Mouse (Mus musculus) heart, postnatal 0 days (tissue): ENCODE data around the gene Etv2. TPM values are rescaled to one million over a fixed set of nuclear protein-coding genes. Genes with fewer than 3 reads are reported as not detected.

Experiments used
- ATAC-seq: fragments of 200-750 bp; cut with Nextera tagmentation; 2 replicates; pipeline ENCODE4 v1.8.0; 2017; ENCODE audit warnings: low read depth, moderate number of reproducible peaks, moderate library complexity; ENCODE audit not compliant: insufficient read depth
- DNase-seq: peaks from one replicate; pipeline ENCODE4 v3.0.0-alpha.2; 2016; ENCODE audit warnings: low spot score
- H3K27ac ChIP-seq: fragments of 300-500 bp; sonication (generic); 2 replicates; pipeline ENCODE4 v1.5.1; 2014; ENCODE audit warnings: low read depth, mild to moderate bottlenecking
- H3K27me3 ChIP-seq: fragments of 300-500 bp; sonication (generic); 2 replicates; pipeline ENCODE4 v1.6.1; 2014; ENCODE audit warnings: low read length, mixed read lengths; ENCODE audit not compliant: control insufficient read depth, insufficient read depth
- H3K36me3 ChIP-seq: fragments of 300-500 bp; sonication (generic); replicated peaks from 2 replicates; pipeline ENCODE4 v1.6.1; 2014; ENCODE audit warnings: low read length, mixed read lengths; ENCODE audit not compliant: control insufficient read depth, insufficient read depth
- H3K4me1 ChIP-seq: fragments of 300-500 bp; sonication (generic); 2 replicates; pipeline ENCODE4 v1.6.1; 2014; ENCODE audit warnings: antibody characterized with exemption; ENCODE audit not compliant: control insufficient read depth, insufficient read depth
- H3K4me2 ChIP-seq: fragments of 300-500 bp; sonication (generic); 2 replicates; pipeline ENCODE4 v1.6.1; 2014; ENCODE audit warnings: low read depth, mild to moderate bottlenecking, low read length, moderate library complexity
- H3K4me3 ChIP-seq: fragments of 300-500 bp; sonication (generic); 2 replicates; pipeline ENCODE4 v1.5.1; 2014; ENCODE audit warnings: low read depth, low read length
- H3K9ac ChIP-seq: fragments of 300-500 bp; sonication (generic); replicated peaks from 2 replicates; pipeline ENCODE4 v1.6.1; 2014; ENCODE audit warnings: low read depth, low read length, mixed read lengths
- H3K9me3 ChIP-seq: fragments of 300-500 bp; sonication (generic); replicated peaks from 2 replicates; pipeline ENCODE4 v1.6.1; 2016; ENCODE audit warnings: low read length; ENCODE audit not compliant: control insufficient read depth
- CTCF ChIP-seq: IDR thresholded peaks from 2 replicates; pipeline ENCODE4 v1.5.1; 2016; ENCODE audit warnings: antibody characterized with exemption, control low read depth, low read depth
- EP300 ChIP-seq: IDR thresholded peaks from 2 replicates; pipeline ENCODE4 v1.6.1; 2016; ENCODE audit warnings: antibody characterized with exemption, low read depth
- WGBS: fragments of 180-500 bp; shearing (Covaris S2); extraction: QIAGEN DNeasy Blood & Tissue Kit; methylation state at CpG from one replicate; pipeline ENCODE4 v1.1.7; 2014; 5-methylcytosine and 5-hydroxymethylcytosine counted together
- polyA plus RNA-seq: library from polyadenylated mRNA; unstranded; fragments of >200 nt; fragmentation: Nextera tagmentation; extraction: Ambion mirVana; gene quantifications from 2 replicates; pipeline ENCODE4 v1.2.1, GENCODE M21; 2015
- total RNA-seq: library from RNA; depleted of rRNA; stranded (reverse); fragments of >200 nt; gene quantifications from 2 replicates; pipeline ENCODE4 v1.2.3, GENCODE M21; 2014; ENCODE audit warnings: low replicate concordance

Etv2 gene
- total and polyA plus RNA-seq, 2 experiments from 2014 or later = not detected

- no peak for TF ChIP-seq EP300
- peak; percentile 59 for TF ChIP-seq CTCF
- 21% methylated on average over 14 of the region's 14 CpGs for WGBS
- Histone ChIP-seq H3K27me3 (no peaks in the 10 kb centered on the region), H3K4me1 (peaks cover 8% of the 10 kb centered on the region; the same call in 1 of the 2 replicates), H3K9me3 (no peaks in the 10 kb centered on the region), H3K4me3 (no peak overlapping the region), H3K27ac (no peak overlapping the region), H3K4me2 (no peak overlapping the region), H3K36me3 (peaks cover 29% of the 10 kb centered on the region), H3K9ac (no peak overlapping the region)
- ATAC-seq = peak; percentile 33; the same call in 1 of the 2 replicates
- peak; percentile 40 for DNase-seq
Observed at GRCm38 (mm10) chr7:30613529-30614112, 22.0 kb downstream of the Etv2 start.

GRCm38 (mm10) chr7:30612654-30613402, 22.8 kb downstream of the Etv2 start, which contains the start of gene Upk1a:
TSS of gene Upk1a (minus strand) at chr7:30612847.
- Histone ChIP-seq H3K27me3 (no peaks in the 10 kb centered on the region), H3K36me3 (peaks cover 21% of the 10 kb centered on the region), H3K9ac (no peak within 1 kb of the TSS), H3K4me2 (no peak within 1 kb of the TSS), H3K4me3 (no peak within 1 kb of the TSS), H3K27ac (no peak within 1 kb of the TSS), H3K4me1 (peaks cover 8% of the 10 kb centered on the region; the same call in 1 of the 2 replicates), H3K9me3 (no peaks in the 10 kb centered on the region)
- 78% methylated on average over 8 of the region's 8 CpGs for WGBS
- DNase-seq (no peak), ATAC-seq (no peak)
- no peak for TF ChIP-seq CTCF
- no peak for TF ChIP-seq EP300

GRCm38 (mm10) chr7:30610043-30610442, 25.6 kb downstream of the Etv2 start:
- 29% methylated on average over 7 of the region's 7 CpGs for WGBS
- Histone ChIP-seq H3K9ac (0 out of 2 replicates have a peak overlapping the region, but pooled peaks have one; percentile 16), H3K4me2 (0 out of 2 replicates have a peak overlapping the region, but pooled peaks have one; percentile 11), H3K9me3 (no peaks in the 10 kb centered on the region), H3K27me3 (no peaks in the 10 kb centered on the region), H3K36me3 (no peaks in the 10 kb centered on the region), H3K4me1 (peaks cover 8% of the 10 kb centered on the region; the same call in 1 of the 2 replicates), H3K27ac (peak overlapping the region; percentile 71), H3K4me3 (no peak overlapping the region)
- DNase-seq (peak; percentile 71), ATAC-seq (peak; percentile 91)
- TF ChIP-seq EP300 (no peak), CTCF (no peak)

- no peak for TF ChIP-seq CTCF
- TF ChIP-seq EP300 = no peak
- no peak overlapping the region for H3K9ac ChIP-seq
- no peaks in the 10 kb centered on the region for H3K36me3 ChIP-seq
- WGBS = 57% methylated on average over 16 of the region's 16 CpGs
- H3K4me3 ChIP-seq = no peak overlapping the region
- ATAC-seq = no peak
- H3K27me3 ChIP-seq = no peaks in the 10 kb centered on the region
- no peak overlapping the region for H3K27ac ChIP-seq
- DNase-seq = no peak
- H3K9me3 ChIP-seq = no peaks in the 10 kb centered on the region
- no peak overlapping the region for H3K4me2 ChIP-seq
- H3K4me1 ChIP-seq = peaks cover 8% of the 10 kb centered on the region; the same call in 1 of the 2 replicates
Observed at GRCm38 (mm10) chr7:30608476-30608875, 27.2 kb downstream of the Etv2 start.

GRCm38 (mm10) chr7:30607706-30608309, 27.8 kb downstream of the Etv2 start:
- DNase-seq = peak; percentile 60

More at GRCm38 (mm10) chr7:30607706-30608309, 27.8 kb downstream of the Etv2 start:
- H3K27me3 ChIP-seq = no peaks in the 10 kb centered on the region
- ATAC-seq = peak; percentile 56
- H3K27ac ChIP-seq = no peak overlapping the region
- no peak overlapping the region for H3K9ac ChIP-seq
- TF ChIP-seq CTCF = peak; percentile 71
- TF ChIP-seq EP300 = no peak
- H3K4me2 ChIP-seq = no peak overlapping the region
- H3K4me3 ChIP-seq = no peak overlapping the region
- no peaks in the 10 kb centered on the region for H3K36me3 ChIP-seq
- H3K4me1 ChIP-seq = peaks cover 8% of the 10 kb centered on the region; the same call in 1 of the 2 replicates
- WGBS = 25% methylated on average over 8 of the region's 8 CpGs
- H3K9me3 ChIP-seq = no peaks in the 10 kb centered on the region
